Mouse (Mus musculus) spleen, adult 2 months (tissue): ENCODE measurements around the gene Tnrc6b.

Experiments used
- CTCF ChIP-seq: fragments of 200-500 bp; IDR thresholded peaks from 2 replicates; pipeline ENCODE4 v1.5.1; 2011; ENCODE audit warnings: mild to moderate bottlenecking, inconsistent platforms; ENCODE audit not compliant: insufficient read depth, insufficient read length, insufficient replicate concordance; ENCODE audit errors: extremely low read depth
- POLR2A ChIP-seq: fragments of 200-500 bp; IDR thresholded peaks from 2 replicates; pipeline ENCODE4 v1.6.1; 2011; ENCODE audit warnings: low read depth, low read length, inconsistent platforms

DNA sequence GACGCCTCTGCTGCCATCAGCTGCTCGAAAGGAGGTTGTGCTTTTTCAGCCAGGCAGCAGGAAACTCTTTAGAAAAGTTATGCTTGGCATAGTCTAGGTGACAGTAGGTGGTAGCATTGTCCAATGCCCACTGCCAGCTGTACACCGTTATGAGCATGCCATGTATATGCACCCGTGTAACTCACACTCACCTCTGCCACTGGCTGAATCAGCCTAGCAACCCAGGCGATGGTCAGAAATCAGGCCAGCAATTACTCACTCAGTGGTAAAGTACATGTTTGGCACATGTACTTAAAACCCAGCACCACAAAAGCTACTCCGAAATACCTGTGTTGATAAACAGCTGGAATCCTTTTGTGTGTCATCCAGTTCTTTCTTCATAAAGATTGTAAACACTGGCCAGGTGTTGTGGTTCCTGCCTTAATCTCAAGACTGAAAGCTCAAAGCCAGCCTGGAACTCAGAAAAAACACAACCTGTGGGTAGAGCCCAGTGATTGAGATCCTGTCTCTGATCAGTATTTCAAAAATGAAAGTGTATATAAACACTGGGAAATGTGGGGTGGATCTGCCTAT, 230.4 kb downstream of the Tnrc6b start:
- TF ChIP-seq POLR2A (no peak), CTCF (no peak)
